8 mouse cellular contexts compared by ENCODE assay signal in the genomic region with DNA sequence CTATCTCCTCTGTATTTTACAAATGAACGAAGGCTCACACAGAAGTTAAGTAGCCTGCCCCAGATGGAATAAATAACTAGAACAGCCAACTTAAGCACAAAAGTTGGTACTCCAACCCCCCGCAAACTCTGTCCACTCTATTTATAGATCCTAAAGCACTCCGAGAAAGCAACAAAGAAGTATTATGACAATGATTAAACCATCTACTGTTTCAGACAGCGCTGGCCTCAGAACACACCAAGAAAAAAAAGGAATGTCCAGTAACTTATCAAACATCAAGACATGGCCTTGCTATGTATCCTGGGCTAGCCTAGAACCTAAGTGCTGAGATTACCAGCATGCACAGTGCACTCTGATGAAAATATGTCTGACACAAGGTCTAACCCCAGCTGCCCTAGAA. TPM values are rescaled to one million over a fixed set of nuclear protein-coding genes. Genes with fewer than 3 reads are reported as not detected.
DNase-seq lines count a peak whose midpoint lies in the region; ATAC-seq lines count a peak whose summit lies in the region.

No protein-coding gene starts in this region.

- H3K27ac ChIP-seq in embryonic facial prominence, embryonic 10.5 days (replicated peaks): no peak overlapping the region
- no peak overlapping the region for H3K27ac ChIP-seq in intestine, embryonic 14.5 days (ENCODE audit: low read depth)
- H3K27ac ChIP-seq in midbrain, embryonic 15.5 days: no peak overlapping the region

- no peaks in the 10 kb centered on the region for H3K9me3 ChIP-seq in embryonic facial prominence, embryonic 10.5 days
- no peaks in the 10 kb centered on the region for H3K9me3 ChIP-seq in intestine, embryonic 14.5 days (ENCODE audit: control insufficient read depth, low read length)
- H3K9me3 ChIP-seq in midbrain, embryonic 15.5 days: no peaks in the 10 kb centered on the region

- H3K4me3 ChIP-seq in embryonic facial prominence, embryonic 10.5 days: peak overlapping the region; percentile 96
- peak overlapping the region; percentile 99 for H3K4me3 ChIP-seq in intestine, embryonic 14.5 days (ENCODE audit: low read depth, low read length)
- peak overlapping the region; percentile 81 for H3K4me3 ChIP-seq in midbrain, embryonic 15.5 days

- H3K4me2 ChIP-seq in intestine, embryonic 14.5 days (ENCODE audit: low read length): peak overlapping the region; percentile 94
- H3K4me2 ChIP-seq in midbrain, embryonic 15.5 days: peak overlapping the region; percentile 81

- no peaks in the 10 kb centered on the region for H3K27me3 ChIP-seq in embryonic facial prominence, embryonic 10.5 days (replicated peaks; ENCODE audit: low read depth, poor library complexity, severe bottlenecking)
- no peaks in the 10 kb centered on the region for H3K27me3 ChIP-seq in intestine, embryonic 14.5 days (replicated peaks; ENCODE audit: control insufficient read depth, insufficient read depth, low read length)
- H3K27me3 ChIP-seq in midbrain, embryonic 15.5 days (replicated peaks): peaks cover 4% of the 10 kb centered on the region

- ATAC-seq in intestine, embryonic 14.5 days (replicated peaks; ENCODE audit: low FRiP score, low TSS enrichment, low read depth): no peak
- ATAC-seq in midbrain, embryonic 15.5 days (replicated peaks): no peak

- 91% methylated on average over 4 of the region's 4 CpGs for WGBS in embryonic facial prominence, embryonic 10.5 days
- WGBS in intestine, embryonic 14.5 days: 81% methylated on average over 4 of the region's 4 CpGs
- WGBS in midbrain, embryonic 15.5 days: 91% methylated on average over 4 of the region's 4 CpGs

- peak; percentile 50 for DNase-seq in kidney, adult 9 months
- DNase-seq in kidney, adult 18-20 months: no peak
- DNase-seq in embryonic facial prominence, embryonic 10.5 days (ENCODE audit: low spot score): no peak
- no peak for DNase-seq in intestine, embryonic 14.5 days (ENCODE audit: low spot score)
- DNase-seq in left cerebral cortex, postnatal 4 days: no peak
- DNase-seq in adrenal gland, adult 18-20 months (ENCODE audit: low spot score in 2 of 2): no peak
- DNase-seq in lung, postnatal 36 days: no peak

- H3K36me3 ChIP-seq in embryonic facial prominence, embryonic 10.5 days (replicated peaks): peaks cover 31% of the 10 kb centered on the region
- peaks cover 27% of the 10 kb centered on the region for H3K36me3 ChIP-seq in intestine, embryonic 14.5 days (ENCODE audit: control insufficient read depth, insufficient read depth, low read length)
- H3K36me3 ChIP-seq in midbrain, embryonic 15.5 days (replicated peaks): peaks cover 14% of the 10 kb centered on the region

- intact Hi-C loops in left cerebral cortex, postnatal 4 days (cut with DNase I): no loop called here

- H3K9ac ChIP-seq in intestine, embryonic 14.5 days (ENCODE audit: low read length): no peak overlapping the region; the same call in 1 of the 2 replicates
- 0 out of 2 replicates have a peak overlapping the region, but pooled peaks have one; percentile 96 for H3K9ac ChIP-seq in midbrain, embryonic 15.5 days

- peaks cover 21% of the 10 kb centered on the region for H3K4me1 ChIP-seq in embryonic facial prominence, embryonic 10.5 days
- peaks cover 18% of the 10 kb centered on the region for H3K4me1 ChIP-seq in intestine, embryonic 14.5 days (replicated peaks; ENCODE audit: control insufficient read depth, insufficient read depth, low read length)
- H3K4me1 ChIP-seq in midbrain, embryonic 15.5 days: peaks cover 21% of the 10 kb centered on the region

RNA-seq across cellular contexts. Expression of gene Timm17a, which starts 1.4 kb away (rescaled TPM):
- polyA plus RNA-seq in embryonic facial prominence, embryonic 10.5 days (2016; fragmentation: Nextera tagmentation; extraction: Ambion mirVana): 213 and 215 TPM in 2 replicates
- polyA plus RNA-seq in intestine, embryonic 14.5 days (2014; fragmentation: Nextera tagmentation; extraction: Ambion mirVana): 229 and 234 TPM in 2 replicates
- polyA plus RNA-seq in midbrain, embryonic 15.5 days (2015; fragmentation: Nextera tagmentation; extraction: Ambion mirVana): 135 and 138 TPM in 2 replicates
- total RNA-seq in left cerebral cortex, postnatal 4 days (2021): 100 to 1,000 TPM; 109 to 112 TPM
- total RNA-seq in adrenal gland, adult 18-20 months (2021): 100 to 1,000 TPM; 184 to 263 TPM

RNA-seq across cellular contexts. Expression of gene Lmod1, which starts 12.4 kb away (rescaled TPM):
- 0.31 and 0.33 TPM in 2 replicates for polyA plus RNA-seq in embryonic facial prominence, embryonic 10.5 days (2016; fragmentation: Nextera tagmentation; extraction: Ambion mirVana)
- 10.1 and 11.0 TPM in 2 replicates for polyA plus RNA-seq in intestine, embryonic 14.5 days (2014; fragmentation: Nextera tagmentation; extraction: Ambion mirVana)
- polyA plus RNA-seq in midbrain, embryonic 15.5 days (2015; fragmentation: Nextera tagmentation; extraction: Ambion mirVana): 0.34 and 0.41 TPM in 2 replicates
- under 1 TPM; 0.30 to 0.46 TPM for total RNA-seq in left cerebral cortex, postnatal 4 days (2021)
- total RNA-seq in adrenal gland, adult 18-20 months (2021): 1 to 10 TPM; 2.4 to 3.4 TPM

RNA-seq across cellular contexts. Expression of gene Rnpep, which starts 28.3 kb away (rescaled TPM):
- 97.1 and 100 TPM in 2 replicates for polyA plus RNA-seq in embryonic facial prominence, embryonic 10.5 days (2016; fragmentation: Nextera tagmentation; extraction: Ambion mirVana)
- 129 and 132 TPM in 2 replicates for polyA plus RNA-seq in intestine, embryonic 14.5 days (2014; fragmentation: Nextera tagmentation; extraction: Ambion mirVana)
- 103 and 107 TPM in 2 replicates for polyA plus RNA-seq in midbrain, embryonic 15.5 days (2015; fragmentation: Nextera tagmentation; extraction: Ambion mirVana)
- total RNA-seq in left cerebral cortex, postnatal 4 days (2021): 10 to 100 TPM; 57.4 to 60.6 TPM
- 10 to 100 TPM; 45.2 to 51.1 TPM for total RNA-seq in adrenal gland, adult 18-20 months (2021)

RNA-seq across cellular contexts. Expression of gene Elf3, which starts 53.8 kb away (rescaled TPM):
- polyA plus RNA-seq in embryonic facial prominence, embryonic 10.5 days (2016; fragmentation: Nextera tagmentation; extraction: Ambion mirVana): 6.3 and 6.4 TPM in 2 replicates
- 160 and 169 TPM in 2 replicates for polyA plus RNA-seq in intestine, embryonic 14.5 days (2014; fragmentation: Nextera tagmentation; extraction: Ambion mirVana)
- polyA plus RNA-seq in midbrain, embryonic 15.5 days (2015; fragmentation: Nextera tagmentation; extraction: Ambion mirVana): 0.15 and 0.19 TPM in 2 replicates
- total RNA-seq in left cerebral cortex, postnatal 4 days (2021): under 1 TPM in 1 of 2 experiments, not detected in 1; 0.24 TPM
- under 1 TPM in 1 of 2 experiments, not detected in 1; 0.19 TPM for total RNA-seq in adrenal gland, adult 18-20 months (2021)
